Mouse (Mus musculus) v-Abl transformed pro-B cells (cell line): Measurements from ENCODE around the gene Gm11032.
"Not testable (repeated sequence)": the region's sequence is repeated elsewhere in the genome, so short reads cannot be mapped to it uniquely, and the experiment has no call there.

Experiments
- in situ Hi-C, 2 experiments: fragments of 400-800 bp; cut with MboI; formaldehyde crosslinking; loops; one replicate each; pipeline ENCODE4 v1.15.1; 2025; ENCODE audit not compliant: unreplicated experiment in 2 of 2

The Gm11032 gene

DNA sequence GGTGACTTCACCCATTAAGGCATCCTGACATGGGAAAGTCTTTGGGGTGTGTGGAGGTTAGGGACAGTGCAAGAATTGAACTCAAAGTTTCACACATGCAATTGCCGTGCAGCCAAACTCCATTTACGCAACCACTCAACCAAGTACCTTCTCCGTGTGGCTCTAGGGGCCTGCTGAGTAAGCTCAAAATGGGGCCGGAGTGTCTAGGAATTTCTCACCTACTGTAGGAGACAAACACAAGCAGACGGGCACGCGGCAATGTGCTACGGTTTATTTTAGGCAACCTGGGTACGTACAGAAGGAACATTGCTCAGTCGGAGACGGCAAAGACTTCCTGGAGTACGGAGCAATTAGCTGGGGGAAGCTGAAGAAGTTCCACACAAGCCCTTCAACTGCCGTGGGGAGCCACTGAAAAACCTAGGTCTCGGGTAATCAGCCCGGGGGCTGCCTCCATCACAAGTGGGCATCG, at the start of gene Gm11032:
Gene Gm11032 (plus strand): TSS at position 51 of the 469 bp plus-strand sequence.
- in situ Hi-C loops, result no loop called here

DNA sequence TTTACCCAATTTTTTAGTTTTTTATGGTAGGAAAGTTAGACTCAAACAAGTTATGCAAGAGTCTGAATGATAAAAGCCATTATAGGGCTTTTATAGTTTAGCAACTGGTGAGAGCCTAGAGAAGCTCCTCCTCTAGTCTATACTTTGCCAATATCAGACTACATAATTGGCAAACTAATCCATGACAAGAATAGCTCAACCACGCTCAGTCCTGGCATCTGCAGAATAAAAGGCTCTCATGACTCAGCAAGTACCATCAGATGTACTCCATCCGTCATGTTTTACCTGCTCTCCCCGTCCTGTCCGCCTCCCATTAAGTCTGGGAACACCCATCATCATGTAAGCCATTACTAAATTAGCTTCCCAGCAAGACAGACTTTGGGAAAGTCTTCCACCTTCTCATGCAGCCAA, 48.4 kb upstream of the Gm11032 start:
- in situ Hi-C loops, result no loop called here

DNA sequence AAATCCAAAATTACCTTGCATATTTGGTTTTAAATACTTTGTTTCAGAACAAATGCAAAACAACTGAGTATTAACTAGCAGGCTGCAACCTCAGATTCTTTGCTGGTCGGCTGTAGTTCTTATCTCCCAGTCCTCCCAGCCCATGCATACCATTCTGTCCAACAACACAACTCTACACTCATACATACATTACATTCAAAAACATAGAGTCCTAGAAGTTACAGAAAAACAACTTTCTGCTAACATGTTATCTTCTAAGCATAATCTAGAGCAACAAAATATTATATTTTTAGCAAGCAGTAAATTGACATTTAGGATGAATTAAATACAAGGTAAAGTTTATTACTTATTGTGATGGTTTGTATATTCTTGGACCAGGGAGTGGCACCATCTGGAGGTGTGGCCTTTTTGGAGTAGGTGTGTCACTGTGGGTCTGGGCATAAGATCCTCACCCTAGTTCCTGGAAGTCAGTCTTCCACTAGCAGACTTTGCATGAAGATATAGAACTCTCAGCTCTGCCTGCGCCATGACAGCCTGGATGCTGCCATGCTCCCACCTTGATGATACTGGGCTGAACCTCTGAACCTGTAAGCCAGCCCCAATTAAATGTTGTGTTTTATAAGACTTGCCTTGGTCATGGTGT, 43.7 kb upstream of the Gm11032 start:
- in situ Hi-C loops, result not testable (repeated sequence)

DNA sequence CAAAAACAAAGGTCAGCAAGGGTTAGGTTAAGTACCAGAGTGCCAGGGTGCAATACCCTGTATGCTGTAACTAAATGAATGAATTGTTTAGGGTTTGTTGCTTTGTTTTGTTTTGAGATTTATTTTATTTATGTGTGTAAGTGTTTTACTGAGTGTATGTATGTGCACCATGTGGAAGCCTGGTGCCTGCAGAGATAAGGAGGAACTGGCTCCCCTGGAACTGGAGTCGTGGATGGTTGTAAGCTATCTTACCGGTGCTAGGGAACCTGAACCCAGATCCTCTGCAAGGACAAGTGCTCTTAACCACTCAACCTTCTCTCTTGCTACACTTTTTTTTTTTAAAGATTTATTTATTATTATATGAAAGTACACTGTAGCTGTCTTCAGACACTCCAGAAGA, 42.8 kb upstream of the Gm11032 start:
- in situ Hi-C loops, result no loop called here

DNA sequence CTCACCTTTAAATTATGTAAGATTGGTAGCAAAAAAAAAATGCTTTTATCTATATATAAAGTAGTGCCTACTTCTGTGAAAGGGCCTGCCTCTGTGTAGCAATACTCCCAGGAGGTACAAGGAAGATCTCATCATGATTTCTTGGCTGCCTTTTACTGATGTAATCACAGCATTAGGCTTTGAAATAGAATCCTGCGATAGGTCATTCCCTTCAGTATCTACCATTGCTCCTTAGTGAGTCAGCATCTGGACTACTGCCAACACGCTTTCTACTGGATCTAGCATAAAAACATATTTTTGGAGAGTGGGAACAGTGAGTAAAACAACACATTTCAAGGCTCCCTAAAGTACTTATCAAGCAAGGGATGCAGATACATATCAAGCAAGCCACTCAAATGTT, 41.2 kb upstream of the Gm11032 start:
- in situ Hi-C loops, result no loop called here

DNA sequence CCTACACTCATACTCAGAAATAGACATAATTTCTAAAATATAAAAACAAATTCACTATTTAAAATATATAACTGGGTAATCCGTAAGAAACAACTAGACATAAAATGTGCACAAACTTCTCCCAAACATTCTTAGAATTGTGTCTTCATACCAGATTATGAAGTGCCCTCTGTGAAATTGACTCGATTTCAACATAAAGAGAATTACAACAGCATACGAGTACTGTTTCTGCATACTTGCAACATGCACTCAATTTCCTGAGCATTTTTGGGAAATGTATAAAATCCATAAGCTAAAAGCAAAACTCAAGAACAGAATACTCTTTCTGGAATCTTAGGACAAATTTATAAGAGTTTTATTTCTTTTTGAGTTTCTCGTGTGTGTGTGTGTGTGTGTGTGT, 28.1 kb upstream of the Gm11032 start:
- in situ Hi-C loops, result no loop called here

DNA sequence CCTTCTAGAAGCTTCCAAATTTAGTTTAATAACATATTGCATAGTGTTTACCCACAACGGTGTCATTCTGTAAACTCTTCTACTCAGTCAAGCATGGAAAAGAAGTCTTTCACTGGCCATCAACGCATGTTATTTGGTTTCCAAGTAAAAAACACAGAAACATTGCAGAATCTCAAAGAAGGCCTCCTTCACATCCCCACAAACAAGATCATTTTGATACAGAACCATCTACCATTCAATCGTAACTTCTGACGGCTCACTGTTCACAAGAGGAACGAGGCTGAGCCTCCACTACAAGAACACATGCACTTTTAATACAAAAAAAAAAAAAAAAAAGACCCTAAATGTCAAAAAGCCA, 26.4 kb upstream of the Gm11032 start:
- in situ Hi-C loops, result no loop called here

DNA sequence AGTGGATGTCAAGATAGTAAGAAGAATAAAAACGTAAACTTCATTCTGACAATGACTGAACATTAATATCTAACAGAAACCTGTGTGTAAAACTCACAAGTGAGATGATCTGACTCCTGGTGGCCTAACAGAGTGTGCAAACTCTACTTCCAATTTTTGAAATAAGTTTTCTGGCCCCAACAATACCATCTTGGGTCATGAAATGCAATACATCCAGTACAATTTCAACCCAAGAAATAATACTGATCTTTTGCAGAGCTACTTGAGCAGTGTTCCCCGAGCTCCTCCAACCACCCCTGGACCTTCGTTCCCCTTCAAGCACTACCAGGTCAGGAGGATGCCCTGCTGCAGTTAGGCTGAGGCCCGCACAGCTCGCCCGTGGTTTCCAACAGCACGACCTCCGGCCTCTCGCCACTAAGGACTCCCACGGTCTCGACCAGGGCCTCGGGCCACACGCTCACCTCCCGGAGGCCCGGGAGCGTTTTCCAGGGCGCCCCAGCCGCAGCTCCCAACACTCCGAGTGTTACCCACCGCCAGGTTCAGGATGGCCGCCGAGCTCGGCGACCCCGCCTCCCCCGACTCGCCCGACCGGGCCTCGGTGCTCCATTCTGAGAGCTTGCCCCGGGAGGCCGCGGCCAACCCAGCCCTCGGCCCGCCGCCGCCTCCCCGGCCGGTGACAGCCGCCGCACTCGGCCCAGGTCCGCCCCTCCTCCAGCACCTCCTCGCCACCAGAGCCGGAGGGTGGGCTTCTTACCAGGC, 25.8 kb upstream of the Gm11032 start:
- in situ Hi-C loops, result no loop called here

DNA sequence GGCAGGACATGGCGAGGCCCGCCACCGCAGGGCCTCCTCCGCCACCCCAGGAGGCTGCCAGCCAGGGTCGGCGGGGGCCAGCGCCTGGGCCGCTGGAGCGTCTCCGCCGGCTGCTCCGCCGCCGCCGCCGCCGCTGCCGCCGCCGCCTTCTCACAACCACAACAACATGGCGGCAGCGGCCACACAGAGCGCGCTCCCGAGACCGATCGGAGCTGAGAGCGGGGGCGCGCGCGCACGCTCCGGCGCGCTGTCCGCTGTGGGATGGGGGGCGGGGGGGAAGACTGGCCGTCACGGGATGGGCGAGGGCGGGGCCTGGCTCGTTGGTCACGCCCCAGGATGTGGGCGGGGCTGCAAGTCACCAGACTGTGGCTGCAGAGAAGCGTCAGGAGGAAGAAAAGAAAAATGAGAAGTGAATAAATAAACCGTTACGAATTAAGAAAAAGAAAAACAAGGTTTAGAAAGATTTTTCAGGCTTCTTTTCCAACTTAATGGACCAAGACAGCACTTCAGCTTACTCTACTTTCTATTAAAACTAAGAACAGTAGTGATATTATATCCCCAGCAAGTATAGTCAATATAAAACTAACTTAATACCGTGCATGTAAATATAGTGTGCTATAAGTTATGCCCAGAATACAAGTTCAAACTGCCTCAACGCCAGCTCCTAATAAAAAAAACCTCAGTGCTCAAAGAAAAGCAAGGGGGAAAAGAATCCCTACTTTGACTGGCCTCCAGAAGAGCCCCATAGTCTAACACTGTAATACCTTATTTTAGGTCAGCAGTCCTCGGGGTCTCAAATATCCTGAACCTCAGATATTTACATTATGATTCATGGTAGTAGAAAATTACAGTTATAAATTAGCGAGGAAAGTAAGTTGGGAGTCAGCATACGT, 25.0 kb upstream of the Gm11032 start, which contains the start of gene Mtmr3:
Gene Mtmr3 (minus strand): TSS at position 256 of the 893 bp plus-strand sequence.
- in situ Hi-C loops, result no loop called here

DNA sequence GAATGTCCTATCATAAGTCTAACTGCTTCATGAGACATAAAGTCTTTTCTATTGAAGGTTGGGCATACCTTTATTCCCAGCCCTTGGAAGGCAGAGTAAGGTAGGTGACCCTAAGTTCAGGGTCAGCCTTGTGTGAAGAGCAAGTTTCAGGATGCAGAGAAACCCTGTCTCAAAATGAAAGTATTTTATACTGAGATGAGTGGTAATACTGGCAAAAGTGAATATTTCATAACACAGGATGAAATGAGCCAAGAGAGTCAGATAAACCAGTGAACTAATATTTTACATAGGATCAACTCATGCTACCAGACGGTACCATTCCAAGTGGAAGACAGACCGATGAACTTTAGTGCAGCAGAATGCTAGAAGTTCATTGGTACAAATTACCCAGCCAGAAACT, 21.5 kb upstream of the Gm11032 start:
- in situ Hi-C loops, result no loop called here

DNA sequence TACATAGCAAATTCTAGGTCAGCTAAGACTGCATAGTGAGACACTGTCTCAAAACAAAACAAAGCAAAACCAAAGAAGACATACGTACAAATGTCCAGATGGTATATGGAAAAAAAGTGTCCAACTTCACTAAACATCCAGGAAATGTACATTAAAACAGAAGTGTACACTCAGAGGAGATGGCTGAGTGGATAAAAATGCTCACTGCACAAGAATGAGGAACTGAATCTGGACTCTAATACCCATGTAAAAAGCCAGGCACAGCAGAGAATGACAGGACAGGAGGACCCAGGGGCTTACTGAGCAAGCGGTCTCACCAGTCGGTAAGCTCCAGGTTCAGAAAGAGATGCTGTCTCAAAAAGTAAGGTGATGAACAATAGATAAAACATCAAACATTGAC, 20.0 kb upstream of the Gm11032 start:
- in situ Hi-C loops, result no loop called here

DNA sequence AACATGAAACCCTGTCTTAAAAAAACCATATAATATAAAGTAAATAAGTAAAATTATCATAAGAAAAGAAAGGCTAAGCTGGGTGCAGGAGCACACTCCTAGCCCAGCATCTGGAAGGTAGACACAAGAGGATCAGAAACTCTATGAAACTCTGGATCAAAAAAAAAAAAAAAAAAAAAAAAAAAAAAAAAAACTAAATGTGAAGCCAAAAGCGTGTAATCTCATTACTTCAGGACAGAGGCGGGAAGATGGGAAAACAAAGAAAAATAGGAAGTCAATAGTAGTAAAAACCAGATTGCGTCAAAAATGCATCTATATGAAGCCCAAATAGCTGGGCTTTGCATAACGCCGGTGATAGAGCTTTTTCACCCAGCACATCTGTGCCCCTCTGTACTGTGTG, 18.0 kb upstream of the Gm11032 start:
- in situ Hi-C loops, result no loop called here

DNA sequence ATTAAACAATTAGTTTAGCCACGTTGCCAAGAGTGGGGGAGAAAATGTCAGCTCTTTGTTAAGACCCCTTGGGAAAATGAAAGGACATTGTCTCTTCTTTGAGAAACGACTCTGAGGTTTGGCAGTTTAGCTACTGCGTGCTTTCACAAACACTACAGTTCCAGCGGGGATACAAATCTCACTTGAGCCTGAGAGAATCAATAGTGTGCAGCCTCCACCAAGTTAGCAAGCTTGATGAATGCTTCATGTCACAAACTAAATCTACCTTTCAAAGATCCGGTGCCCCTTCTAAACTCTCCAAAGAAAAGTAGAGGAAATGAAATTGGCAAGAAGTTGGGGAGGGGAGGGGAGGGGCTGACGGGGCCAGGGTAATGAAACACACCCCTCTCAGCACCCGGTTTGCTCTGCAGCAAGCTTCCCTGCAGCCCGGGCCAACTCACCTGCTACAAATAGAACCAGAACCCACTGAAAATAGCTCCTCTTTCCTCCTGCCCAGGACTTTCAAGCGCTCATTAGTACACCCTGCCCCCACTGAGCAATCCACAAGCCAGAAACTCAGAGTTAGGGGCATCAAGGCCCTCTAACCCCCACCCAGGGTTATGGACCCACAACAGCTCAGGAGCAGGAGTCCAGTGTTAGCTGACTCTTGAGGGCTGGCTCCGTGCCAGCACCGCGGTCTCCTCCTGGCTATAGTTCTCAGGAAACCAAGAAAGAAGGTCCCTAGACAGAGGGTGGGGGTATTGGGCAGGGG, 17.0 kb upstream of the Gm11032 start:
- in situ Hi-C loops, result no loop called here

DNA sequence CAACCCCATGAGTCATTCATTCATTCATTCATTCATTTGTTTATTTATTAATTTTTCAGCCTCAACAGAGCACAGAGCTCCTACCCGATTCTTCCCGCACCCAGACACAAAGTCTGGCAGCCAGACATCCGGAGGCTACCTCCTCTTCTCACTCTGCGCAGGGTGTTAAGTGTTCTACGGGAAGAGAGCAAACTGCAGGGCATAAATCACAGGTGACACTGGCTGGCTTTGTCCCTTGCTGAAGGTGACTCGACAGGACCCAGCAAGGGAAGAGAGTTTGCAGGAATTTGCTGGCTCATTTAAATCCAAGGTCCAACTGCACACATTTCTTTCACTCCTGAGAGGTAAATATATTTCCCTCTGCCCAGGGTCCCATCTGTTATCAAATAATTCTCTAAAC, 15.4 kb upstream of the Gm11032 start:
- in situ Hi-C loops, result no loop called here

DNA sequence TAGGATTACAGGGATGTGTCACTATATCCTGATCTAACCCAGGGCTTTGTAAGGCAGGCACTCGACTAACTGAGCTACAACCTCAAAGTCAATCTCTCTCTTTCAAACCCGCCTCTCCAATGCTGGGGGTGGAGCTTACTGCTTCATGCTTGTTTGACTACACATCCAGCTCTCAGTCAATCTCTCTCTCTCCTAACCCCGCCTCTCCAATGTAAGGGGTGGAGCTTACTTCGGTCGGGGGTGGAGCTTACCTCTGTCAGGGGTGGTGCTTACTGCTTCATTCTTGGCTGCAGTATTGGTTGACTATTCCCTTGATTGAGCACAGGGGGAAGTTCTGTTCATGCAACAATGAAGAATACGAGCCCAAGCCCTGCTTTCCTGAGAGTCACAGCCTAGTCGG, 14.5 kb upstream of the Gm11032 start:
- in situ Hi-C loops, result no loop called here

DNA sequence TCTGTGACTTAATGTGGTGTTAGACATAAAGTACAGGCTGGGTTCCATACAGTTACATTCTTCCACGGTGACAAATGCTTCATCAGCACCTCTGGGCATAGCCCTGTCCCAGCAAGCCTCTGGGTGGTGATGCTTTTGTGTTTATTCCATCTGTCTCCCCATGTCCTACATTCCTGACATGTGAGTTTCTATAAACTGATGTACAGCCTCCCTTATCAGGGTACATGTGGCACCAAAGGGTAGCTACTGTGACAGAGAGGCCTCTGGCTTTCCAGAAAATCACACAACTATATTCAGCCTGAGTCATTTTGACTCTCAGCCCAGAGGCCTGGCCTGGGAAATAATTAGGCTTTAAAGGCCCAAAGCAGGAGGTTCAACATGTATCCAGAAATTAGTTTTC, 13.3 kb upstream of the Gm11032 start:
- in situ Hi-C loops, result no loop called here

DNA sequence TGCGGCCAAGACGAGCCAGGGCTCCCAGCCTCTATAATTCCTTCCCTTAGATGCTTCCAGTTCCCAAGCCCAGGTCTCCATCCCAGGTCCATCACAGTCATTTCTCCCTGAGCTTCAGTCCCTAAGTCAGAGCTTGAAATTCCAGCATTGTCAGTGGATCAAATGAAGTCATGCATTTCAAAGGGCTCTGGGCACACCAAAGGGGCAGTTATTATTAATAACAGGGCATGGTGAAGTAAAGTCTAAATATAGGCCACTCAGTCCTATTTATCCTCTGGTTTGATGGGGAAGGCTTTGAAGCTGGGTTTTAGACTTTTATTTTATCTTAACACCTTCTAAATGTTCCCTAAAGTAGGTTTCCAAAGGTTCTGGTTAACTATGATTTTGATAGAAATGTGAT, 8.0 kb upstream of the Gm11032 start:
- in situ Hi-C loops, result no loop called here

DNA sequence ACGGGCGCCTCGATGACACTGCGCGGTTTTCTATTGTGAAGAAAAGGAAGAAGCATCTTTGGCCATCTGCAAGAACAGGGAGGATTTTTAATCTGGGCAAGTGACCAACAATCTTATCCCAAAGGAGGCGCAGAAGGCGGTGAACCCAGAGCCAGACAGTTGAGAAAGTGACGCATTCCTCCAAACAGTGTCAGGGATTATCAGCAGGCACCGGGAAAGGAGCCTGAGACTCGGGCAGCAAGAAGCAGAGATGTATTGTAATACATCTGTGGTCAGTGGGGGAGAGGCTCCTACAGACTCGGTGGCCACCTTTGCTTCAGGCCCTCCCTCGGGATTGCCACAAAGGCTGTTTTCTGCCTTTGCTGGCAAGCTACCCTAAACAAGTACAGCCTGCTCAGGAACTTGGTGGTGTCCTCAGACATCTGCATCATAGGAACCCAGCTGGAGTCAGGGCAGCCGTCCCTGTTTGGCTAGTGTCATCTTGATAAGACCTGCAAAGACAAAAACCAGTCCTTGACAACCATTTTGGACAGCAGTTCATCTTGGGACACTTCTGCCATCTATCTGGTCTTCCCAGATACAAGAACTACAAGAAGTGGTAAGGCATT, 738 bp downstream of the Gm11032 start:
- in situ Hi-C loops, result no loop called here

DNA sequence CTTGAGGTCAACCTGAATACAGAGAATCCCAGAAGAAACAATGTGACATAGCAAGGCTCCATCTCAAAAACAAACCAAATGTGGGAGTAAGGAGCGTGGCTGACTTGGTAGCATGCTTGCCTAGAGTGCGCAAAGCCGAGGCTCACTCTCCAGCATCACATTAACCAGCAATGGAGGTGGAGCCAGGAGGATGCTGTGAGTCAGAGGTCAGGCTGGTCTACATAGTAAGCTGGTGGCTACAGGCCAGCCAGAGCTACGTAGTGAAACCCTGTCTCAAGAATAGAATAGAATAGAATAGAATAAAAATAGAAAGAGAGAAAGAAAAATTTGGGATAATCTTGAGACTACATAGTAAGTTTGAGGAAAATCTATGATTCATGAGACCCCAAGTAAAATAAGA, 2.0 kb downstream of the Gm11032 start:
- in situ Hi-C loops, result no loop called here

DNA sequence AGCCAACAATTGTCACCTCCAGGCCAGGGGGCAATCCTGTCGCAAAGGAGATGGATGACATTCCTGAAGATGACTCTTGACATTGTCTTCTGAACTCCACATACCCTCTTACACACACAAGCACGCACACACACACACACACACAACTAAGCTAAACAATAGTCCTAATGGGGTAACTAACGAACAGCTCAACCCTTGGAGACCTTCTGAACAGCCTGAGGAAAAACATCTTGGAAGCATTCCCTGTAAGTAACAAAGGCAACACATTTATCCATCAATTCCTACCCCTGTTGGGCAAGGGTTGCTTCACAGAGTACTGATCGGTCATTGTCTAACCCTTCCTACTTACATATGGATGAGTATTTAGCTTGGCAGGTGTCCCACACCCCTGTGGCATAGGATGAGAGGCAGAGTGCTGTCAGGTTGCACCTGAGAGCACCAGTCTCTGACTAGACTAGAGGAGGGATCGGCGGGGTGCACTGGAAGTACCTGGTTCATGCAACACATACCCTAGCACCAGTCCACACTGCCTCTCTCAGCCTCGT, 2.6 kb downstream of the Gm11032 start:
- in situ Hi-C loops, result no loop called here
